Mouse (Mus musculus): ENCODE data around the gene Armh1.

Armh1 gene

DNA sequence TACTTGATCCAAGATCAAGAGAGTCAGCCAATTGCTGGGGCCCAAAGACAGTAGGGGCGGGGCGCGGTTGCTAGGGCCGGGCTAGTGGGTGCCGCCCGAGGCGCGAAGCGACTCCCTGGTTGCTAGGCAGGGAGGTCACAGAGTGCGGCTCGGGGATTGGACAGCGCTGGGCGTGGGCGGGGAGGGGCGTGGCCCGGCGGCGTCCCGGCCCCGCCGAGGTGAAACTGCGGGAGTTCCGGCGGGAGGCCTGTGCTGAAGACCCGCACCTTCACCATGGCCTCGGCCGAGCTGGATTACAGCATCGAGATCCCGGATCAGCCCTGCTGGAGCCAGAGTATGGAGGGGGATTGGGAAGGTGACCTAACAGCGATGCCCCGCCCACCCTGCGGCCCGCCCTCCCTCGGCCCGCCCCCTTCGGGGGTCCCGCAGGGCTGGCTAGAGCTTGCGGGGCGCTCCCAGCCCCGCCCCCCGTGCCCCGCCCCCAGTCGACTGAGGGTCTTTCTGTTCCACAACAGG lies at the start of gene Armh1, which contains the start of gene Tmem53:
Armh1 (minus strand) TSS at position 325 of the 516 bp plus-strand sequence.
Tmem53 (plus strand) TSS at position 151 of the 516 bp plus-strand sequence.
- peak; percentile 79 to 85 for DNase-seq

DNA sequence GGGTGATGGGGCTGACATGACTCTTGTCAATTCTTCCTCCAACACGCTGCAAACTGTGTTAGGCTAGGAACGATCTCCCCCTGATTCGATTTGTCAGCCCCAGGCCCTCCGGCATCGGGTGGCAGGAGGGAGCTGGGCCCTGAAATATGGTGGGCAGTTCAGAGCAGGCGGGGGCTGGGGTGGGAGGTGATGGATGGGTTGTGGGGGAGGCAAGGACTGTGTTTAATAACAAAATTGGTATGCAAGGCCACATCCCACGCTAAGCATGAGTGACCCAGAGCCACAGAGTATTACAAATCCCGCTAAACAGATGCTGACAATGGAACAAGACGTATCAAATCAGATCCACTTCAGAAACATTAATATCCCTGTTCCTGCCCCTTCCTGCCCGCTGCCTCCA lies 48.0 kb upstream of the Armh1 start:
- no peak for DNase-seq

GRCm38 (mm10) chr4:117297819-117298218 lies 45.9 kb upstream of the Armh1 start:
- no peak for DNase-seq

DNA sequence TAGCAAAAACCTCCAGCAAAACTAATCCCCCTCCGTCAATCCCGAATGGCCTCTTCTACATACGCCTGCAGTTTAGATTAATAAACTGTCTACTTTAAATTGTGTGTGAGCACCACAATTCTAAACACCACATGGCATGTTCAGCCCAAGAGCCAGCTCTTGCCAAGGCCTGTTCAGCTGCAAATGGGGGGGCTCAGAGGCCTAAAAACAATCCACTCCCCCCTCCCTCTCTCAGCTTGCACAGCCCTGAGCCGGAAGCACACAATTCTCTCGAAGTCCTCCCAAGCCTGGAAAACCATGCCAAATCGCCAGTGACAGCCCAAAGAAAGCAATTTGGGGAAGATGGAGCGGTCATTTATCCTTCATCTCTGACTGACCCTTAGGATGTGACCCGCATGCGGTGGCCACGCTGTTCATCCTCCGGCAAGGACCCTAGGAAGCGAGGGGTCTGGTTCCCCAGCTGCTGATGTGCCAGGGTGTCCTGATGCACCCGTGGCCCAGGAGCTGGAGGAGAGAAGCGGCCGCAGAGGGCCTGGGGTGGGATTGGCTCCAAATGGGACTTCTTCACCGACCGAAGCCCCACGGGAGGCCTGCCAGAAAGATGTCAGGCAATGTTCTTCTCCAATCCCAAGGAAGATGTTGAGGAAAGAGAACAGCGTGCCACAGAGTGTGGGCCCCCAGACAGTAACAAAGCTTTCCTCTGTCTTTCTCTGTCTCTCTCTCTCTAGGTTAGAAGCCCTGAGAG lies 45.1 kb upstream of the Armh1 start:
- no peak for DNase-seq

DNA sequence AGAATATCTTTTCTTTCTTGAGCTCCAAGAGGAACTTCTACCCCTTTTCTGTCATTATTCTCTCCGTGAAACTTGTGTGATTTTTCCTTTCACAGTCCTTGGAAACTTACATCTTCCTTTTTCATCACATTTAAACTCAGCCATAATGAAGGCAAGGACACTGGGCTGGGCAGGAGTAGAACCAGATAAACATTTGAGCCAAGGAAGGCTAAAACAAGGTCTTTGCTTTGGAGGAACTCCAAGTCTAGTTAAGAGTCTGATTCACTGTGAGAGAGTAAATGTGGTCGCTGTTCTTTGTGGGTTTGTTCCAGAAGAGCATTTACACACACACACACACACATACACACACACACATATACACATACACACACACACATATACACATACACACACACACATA lies 39.8 kb upstream of the Armh1 start:
- no peak for DNase-seq

DNA sequence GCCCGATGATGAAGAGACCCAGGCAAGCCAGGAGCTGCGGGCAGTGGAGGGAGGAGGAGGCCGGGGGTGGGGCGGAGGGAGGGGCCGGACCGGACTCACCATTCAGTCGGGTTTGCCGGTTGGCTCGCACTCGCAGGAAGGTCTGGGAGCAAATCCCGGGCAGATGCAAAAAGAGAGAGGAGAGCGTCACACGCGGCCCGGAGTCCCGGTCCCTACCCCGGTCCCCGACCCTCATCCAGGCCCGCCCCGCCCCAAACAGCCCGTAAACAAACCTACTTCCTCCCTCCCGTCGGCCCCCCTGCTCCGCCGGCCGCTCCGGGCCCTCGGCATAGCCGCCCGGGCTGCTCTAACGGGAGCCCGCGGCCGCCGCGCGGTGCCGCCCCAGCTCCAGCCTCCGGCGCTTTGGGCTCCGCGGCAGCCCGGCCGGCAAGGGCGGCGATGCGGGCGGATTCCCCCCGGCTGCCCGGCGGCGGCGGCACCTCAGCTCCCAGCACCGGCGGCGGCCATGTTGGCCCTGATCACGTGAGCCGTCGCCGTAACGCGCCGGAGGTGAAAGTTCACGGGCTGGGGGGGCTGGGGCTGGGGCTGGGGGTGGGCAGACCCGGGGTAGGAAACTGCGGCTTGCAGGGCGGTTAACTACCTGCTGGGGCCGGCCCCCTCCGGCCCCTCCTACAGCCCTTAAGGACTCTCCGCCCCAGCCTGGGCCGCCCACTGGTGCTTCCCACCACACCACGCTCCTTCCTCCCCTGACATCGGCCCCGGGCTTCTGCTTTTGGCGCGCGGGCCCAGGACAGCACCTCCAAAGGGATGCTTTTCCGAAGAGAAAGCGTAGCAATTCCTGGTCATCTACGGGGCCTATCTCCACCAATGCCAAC lies 37.2 kb upstream of the Armh1 start:
- peak; percentile 87 to 88 for DNase-seq

DNA sequence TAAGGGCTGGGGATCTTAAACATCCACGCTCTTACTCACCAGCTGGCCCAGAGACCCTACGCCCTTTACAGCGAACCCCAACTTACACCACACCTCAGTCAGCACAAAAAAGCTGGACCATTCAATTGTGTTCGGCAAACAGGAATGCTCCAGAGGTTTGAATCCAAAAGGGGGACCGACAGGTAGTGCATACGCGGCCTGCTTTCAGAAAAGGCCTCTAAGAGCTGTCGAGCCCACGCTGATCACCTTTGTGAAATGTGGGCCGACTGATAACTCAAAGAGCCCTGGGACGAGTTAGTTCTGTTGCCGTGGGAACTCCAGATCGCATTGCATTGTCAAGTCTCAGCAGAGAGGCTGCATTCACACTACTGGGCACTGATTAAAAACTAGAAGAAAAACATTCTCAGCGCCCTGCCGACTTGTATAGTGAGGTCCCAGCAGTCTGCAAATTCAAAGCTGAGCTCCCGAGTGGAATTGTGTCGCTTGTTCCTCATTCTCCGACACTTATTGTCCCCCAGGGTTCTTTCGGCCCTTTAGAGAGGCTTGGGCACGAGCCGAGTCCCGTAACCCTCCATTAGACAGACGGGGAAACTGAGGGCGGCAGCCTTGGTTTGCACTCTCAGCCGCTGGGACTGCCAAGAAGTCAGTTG lies 36.5 kb upstream of the Armh1 start:
- DNase-seq: no peak

DNA sequence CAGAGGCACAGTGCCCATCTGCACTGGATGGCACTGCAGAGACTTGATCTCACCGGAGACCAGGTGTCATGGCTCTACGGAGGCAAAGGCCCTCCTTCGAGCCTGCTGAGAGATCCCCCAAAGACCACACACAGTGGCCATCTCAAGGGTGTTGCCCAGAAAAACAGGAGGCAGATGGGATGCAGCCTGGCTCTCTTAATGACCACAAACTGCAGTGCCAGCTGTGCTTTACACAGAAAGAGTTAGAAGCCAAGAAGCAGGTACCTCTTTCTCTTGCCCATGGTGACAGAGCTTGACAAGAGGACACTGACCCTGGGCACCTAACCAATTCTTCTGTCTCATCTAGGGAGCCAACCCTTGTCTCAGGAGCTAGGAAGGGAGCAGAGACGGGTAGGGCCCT lies 32.4 kb upstream of the Armh1 start:
- DNase-seq: no peak

DNA sequence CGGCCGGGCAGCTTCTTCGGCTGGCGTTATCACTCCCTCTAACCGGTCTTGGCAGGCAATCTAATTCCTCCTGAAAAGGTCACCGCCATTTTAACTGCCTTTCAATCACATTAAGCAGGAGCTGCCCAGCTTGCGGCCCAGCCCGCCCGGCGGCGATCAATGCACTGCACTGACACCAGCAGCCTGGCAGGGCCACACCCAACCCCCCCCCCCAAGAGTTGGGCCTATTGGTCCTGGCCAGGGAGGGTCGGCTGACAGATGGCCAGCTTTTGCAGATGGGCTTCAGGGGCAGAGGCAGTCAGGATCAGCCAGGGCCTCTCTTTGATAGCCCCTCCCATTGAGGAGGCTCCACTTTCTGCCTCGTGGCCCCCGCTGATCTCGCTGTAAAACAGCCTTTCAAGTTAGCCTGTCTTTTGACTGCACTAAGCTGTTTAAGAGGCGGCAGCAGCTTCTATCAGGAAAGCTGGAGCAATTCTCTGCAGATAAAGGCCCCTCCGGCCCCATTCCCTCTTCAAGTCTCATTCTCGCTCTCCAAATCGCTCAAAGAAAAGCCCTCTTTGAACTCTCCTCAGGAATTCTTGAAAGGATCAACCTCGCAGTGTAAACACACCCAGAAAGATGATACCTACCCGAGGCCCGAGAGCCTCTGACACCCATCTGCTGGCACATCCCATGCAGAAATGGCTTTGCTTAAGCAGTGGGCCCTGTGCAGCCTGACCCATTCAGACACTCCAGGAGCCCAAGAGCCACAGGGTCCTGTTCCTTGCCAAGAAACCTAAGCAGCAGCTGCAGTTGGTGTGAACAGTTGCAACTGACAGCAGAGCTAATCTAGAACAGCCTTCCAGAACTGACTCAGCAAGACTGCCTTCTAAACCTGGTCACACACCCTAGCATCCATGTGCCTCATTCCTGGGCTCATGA lies 31.6 kb upstream of the Armh1 start:
- peak in 1 of 2 experiments; percentile 42 for DNase-seq

DNA sequence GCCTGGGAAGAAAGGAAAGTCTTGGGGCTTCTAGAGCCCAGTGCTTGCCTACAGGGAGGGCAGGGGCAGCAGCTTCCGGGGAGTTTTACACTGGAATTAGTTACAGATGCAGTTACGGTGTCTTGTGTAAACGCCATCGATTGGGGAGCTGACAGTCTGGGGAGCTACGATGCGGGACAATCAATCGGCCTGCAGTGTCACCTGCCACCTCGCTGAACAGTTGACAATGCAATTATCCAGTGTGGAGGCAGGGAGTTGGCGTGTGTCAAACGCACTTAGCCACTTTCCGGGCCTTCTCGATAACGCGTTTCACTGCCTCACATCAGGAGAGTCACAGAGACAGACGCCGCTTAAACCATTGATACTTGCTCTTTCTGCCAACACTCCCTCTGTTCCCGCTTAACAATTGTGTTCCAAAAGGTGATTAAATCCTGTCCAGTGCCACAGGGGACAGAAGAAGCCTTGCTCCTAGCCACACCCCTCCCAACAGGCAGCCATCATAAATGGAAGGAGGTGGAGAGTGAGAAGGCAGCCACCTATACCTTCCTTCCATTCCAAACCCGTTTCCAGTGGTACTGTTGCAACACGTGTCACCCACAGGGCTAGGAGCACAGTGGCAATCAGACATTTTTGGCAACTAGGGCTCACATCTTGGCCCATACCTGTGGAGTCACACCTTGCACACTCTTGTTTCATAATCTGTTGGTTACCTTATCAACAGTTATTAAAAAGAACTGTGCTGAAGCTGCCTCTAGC lies 29.3 kb upstream of the Armh1 start:
- no peak for DNase-seq

DNA sequence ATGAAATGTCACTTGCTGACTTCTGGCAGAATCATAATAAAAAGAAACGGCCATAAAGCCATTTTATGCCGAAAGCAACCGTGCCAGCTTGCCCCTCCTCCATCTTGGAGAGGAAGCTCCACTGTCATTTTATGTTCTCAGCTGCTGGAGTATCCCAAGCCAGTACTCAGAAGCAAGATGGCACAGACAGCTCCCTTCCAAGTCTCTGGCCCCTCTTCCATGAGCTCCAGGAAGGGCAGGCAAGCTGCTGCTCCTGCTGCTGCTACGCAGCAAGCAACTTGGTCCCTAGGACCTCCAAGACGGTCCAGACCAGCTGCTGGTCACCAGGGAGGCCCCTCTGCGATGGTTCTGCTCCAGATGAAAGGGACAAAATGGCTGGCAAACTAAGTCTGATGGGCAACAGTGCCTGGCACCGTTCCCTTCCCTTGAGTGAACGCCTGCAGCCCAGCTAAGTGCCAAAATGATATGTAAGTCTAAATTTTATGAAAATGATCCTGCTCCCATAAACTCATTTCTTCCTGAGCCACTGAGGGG lies 28.5 kb upstream of the Armh1 start:
- DNase-seq: no peak

- DNase-seq: no peak
These were observed 27.3 kb upstream of the Armh1 start for GRCm38 (mm10) chr4:117279253-117279642.

DNA sequence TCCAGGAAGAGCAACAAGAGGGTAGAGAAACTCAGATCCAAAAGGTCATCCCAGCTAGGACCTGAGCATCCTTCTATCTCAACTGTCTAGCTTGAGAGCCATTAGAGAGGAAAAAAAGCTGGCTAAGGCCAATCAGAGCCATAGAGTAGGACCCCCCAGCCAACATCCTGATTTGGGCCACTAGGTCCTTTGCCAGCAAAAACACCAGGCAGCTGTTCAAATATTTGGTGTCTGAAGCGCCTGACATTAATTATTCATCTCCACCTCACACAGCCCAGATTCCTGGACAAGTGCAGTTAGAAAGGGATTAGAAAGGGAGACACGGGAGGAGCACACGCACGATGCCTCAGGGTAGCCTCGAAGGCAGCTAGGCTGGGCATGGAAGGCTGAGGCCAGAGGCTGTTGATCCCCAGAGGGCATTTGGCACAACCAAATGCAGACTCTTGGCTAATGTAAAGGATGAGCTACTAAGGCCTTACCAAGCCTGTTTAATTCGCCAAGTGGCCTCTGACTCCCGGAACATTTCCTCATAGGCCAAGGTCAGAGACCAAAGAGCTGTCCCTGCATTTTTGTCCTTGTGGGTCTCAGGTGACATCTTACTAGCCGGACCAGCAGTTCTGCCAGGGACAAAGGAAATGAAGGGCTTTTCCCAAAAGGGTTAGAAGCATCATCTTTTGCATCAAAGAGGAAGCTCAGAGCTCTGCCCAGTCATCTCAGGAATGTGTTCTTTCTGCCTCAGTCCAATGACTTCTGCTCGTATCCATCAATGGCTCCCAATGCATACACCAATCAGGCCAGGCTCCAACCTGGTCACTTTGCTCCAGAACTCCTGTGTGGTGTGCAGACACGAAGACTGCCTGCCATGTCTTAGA lies 26.7 kb upstream of the Armh1 start:
- DNase-seq: no peak

GRCm38 (mm10) chr4:117277687-117278086 lies 25.8 kb upstream of the Armh1 start:
- DNase-seq: no peak

DNA sequence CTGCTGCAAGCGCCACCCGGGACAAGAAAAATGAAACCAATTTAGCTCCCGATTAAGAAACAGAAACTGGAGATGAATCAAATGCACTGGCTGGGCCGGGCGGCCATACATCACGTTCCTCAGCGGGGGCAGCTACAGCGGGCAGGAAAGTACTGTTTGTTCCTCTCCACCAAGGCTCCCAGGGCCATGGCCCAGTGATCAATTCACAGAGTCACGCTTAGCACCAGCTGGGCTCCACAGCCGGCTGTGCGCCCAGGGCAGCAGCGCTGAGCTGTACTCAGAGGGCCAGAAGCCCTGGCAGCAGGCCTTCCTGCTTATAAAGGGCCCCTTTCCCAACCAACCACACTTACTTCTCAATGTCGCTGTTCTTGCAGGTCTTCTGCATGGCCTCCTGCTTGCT lies 25.1 kb upstream of the Armh1 start:
- no peak for DNase-seq

- no peak for DNase-seq
These were observed 24.4 kb upstream of the Armh1 start for GRCm38 (mm10) chr4:117276281-117276711.

DNA sequence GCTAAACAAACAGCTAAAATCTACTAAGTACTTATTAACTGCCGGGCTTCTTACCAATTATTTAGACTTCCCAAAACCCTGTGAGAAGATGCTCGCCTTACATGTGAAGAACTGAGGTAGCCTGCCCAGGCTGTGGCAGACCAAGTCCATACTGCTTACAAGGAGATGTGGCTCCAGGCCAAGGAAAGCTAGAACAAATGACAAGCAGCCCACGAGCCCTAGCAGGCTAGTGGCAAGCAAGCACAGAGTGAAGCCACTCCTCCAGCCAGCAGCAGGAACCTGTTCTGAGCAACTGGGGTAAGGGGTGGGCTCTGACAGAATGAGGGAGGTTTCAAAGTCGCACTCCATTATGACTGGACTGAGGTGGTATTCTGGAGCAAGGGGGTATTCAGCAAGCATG lies 22.8 kb upstream of the Armh1 start:
- DNase-seq: no peak

GRCm38 (mm10) chr4:117272459-117272858 lies 20.5 kb upstream of the Armh1 start:
- DNase-seq: no peak

DNA sequence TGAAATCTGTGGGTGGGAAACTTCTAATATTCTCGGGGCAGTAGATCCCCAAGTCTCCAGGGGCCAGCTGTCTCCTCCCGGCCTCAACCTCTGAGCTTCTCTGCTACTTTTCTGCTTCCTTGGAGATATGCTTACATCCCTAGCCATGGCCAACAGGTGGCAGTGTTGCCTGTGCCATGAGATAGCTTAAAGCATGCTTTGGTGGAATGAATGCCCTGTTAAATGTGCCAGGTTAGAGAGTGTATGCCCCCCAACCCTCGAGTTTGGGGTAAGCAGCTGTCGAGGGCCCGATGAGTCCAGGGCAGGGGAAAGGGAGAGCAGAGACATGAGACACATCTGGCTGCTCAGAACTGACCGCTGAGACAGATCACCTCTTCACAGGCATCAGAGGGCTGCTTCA lies 18.4 kb upstream of the Armh1 start:
- DNase-seq: peak; percentile 69 to 83

Data from cerebellum, postnatal 25 days (tissue).